Mouse (Mus musculus): ENCODE results near the gene Comp.

Comp gene

DNA sequence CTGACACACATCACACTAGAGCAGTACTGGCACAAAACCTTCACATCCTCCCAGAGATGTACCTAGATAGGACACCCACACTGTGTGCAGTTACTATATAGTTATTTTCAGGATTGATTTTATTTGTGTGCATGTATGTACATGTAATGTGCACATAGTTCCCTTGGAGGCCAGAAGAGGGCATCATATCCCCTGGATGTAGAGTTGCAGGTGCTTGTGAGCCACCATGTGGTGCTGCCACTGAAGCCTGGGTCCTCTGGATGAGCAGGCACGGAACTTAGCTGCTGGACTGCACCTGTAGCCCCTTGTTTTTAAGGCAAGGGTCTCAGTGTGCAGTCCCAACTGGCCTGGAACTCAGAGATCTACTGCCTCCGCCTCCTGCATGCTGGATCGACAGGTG is 30.9 kb downstream of the Comp start:
- no peak for DNase-seq

DNA sequence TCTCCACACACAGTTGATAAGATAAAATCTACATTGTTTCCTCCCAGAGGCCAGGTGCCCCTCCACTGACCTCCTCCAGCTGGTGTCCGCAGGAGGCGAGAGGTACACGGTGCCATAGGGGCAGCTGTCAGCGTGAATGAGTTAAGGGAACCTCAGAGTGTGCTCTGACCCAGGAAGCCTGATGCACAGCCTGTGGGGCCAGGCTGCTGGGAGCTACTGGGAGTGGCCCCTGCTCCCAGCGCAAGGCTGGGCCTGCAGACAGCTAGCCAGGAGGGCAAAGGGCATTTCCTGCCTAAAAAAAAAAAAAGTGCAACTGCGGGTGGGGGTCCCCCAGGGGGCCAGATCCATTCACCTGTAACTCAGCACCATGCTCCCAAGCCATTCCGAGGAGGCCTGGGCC is 31.8 kb downstream of the Comp start:
- DNase-seq: no peak

DNA sequence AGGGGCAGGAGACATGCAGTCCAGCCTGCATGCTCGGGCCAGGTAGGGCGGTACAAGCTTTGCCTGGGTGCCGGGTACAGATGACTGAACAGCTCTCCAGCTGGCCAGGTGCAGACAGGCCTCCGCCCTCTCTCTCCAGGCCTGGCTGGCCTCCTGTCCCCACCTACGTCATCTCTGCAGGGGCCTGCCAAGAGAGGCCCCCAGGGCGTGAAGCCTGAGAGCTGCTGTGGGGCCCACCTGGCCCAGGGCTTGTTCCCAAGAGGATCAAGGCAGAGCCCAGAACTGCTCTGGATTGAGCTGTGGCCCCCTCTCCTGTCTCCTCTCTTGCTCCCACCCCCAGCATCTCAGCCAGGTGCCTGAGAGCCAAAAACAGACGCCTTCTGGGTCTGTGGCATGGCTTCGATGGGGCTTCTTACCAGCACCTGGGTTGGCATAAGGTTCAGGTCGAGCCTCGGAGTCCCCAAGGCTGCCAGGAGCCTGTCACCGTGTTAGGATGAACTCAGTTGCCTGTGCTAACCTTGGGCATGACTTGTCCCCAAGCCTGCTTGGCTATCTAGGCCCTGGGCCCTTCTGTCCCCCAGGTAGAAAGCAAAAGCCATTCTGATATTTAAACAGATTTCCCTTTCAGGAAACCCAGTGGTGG is 33.2 kb downstream of the Comp start:
- no peak for DNase-seq

DNA sequence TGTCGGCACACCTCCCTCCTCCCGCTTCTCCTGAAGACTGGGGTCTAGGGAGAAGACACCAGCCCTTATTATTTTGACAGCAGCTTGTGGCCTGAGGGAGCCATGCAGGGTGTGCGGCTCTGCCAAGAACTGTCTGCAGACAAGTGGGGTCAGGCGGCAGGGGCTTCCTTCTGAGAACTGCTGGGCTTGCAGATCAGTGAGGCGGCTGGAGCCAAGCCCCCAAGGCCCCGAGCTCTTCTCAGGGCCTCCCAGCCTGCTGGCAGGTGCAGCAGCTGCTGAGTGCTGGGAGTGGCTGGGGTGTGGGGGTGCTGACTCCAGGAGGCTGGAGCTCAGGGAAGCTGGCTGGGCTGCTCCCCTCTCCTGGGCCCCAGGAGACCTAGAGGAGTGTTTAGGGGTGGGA is 34.9 kb downstream of the Comp start:
- no peak for DNase-seq

DNA sequence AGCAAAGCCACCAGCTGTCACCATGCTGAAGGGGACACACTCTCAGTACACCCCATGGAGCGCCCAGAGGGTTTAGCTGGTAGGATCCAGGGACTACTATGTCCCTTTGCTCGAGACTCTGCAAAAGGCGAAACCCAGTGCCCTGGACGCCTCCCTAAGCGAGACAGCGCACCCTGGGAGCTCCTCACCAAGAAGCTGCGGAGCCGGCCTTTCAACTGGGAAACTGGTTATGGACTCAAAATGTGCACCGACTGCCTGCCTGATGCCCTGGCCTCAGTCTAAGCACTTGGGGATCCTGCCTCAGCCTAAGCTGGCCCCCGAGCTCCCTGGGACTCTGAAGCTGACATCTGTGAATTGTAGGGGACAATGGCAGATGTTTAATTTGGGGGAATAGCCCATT is 35.7 kb downstream of the Comp start:
- DNase-seq: no peak

DNA sequence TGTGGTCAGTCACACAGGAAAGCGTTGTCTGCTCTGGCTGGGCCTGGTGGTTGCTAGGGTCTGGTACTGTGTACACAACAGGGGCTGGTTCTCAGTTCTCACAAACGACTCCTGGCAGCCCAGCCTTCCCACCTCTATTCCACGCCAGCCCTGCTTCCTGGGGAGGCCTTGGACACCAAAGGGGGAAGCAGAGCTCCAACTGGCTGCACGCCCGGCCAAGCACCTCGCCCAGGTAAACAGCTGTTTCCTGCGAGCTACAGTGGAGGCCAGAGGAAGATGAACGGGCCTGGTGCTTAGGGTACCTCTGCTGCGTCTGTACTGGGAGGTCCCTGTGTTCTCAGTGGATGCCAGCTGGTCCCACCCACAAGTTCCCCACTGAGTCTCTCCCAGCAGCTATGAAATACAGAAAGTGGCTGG is 36.1 kb downstream of the Comp start:
- peak; percentile 60 for DNase-seq

DNA sequence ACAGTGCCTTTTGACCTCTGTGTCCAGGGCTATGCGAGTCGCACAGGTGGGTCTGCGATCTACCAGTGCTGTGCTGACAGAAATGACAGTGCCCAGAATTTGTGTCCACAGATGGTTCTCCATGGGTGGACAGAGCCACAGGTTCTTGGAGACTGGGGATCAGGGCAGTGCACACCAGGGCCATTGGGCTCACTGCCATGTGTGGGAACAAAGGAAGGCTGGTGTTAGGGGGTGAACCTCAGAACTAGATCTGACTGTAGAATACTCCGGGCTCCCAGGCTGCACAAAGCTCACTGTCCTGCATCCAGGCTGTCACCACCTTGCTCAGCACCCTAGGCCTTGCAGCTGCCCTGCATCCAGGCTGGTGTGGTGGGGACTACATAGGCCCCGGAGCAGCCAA is 36.9 kb downstream of the Comp start:
- no peak for DNase-seq

DNA sequence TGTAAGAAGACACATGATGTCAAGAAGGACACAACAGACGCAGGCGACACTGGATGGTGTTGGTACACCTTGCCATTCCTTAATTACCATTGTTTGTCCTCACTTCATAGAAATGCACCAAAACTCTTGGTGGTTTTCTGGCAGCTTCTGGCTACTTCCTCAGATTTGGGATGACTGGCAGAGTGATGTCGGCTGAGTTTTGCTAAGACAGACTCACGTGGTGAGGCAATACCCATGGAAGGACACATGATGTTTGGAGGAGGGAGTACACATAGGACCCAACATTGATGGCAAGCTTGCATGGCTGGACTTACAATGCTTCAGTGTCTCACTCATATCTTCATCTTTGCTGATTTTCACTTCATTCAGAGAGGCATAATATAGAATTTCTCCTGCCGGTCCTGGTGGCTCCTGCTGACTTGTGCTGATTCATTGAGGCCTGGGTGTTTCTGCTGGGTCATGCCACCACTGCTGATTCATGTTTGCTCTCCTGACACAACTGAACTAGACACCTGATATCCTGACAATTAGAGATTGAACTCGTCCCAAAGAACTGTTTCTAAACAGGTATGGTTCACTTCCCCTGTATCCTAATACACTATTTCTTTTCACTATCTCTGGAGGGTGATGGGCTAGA is 41.1 kb downstream of the Comp start:
- no peak for DNase-seq

DNA sequence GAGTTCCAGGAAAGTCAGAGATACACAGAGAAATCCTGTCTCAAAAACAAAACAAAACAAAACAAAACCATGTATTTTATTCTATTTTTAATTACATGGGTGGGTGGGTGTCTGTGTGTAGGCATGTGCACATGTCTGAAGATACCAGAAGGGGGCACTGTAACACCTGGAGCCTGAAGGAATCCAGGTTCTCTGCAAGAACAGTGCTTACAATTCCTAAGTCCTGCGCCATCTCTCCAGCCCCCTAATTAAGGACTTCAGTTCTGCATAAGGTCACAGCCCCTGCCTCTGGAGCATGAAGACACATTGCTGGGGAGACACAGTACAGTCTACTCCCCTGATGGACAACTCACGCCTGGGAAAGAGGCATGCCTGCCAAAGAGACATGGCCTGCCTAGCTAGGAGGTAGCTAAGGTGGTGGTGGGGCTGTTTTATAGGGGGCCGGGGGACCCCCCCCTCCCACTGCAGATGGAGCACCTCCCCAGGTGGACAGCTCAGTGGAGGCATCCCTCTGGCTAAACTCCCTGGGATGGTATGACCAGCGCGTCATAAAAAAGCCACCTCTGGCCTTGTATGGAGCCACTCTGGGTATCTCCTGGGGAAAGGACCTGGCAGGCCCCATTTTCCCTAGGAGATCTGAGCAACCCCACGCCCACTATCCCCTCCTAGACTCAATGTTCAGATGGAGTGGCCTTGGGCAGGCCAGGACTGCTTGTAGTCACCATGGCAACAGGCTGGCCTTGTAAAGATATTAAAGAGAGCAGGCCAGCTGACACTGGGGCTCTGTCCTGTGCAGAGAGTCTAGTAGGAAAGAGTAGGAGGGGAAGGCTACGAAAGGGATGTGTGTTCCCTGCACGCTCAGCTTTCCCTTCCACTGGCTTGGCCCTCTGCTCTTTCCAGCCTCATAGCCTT is 42.4 kb downstream of the Comp start:
- DNase-seq: peak; percentile 34

DNA sequence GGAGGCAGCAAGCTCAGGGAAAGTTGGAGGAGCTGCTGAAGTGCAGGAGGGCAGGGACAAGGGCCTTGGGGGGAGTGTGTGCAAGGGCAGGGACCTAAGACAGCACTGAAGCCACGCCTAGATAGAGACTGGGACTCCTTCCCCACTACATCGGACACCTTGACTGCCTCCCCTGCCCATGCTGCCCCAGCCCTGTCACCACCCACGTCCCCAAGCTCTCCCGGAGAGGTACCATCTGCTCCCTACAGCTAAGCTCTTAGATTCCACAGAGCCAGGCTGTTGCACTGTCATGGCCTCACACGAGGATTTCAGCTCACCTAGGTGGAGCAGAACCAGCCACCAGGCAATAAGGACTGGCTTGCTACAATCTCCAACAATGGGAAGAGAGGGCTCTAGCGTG is 43.6 kb downstream of the Comp start:
- no peak for DNase-seq

DNA sequence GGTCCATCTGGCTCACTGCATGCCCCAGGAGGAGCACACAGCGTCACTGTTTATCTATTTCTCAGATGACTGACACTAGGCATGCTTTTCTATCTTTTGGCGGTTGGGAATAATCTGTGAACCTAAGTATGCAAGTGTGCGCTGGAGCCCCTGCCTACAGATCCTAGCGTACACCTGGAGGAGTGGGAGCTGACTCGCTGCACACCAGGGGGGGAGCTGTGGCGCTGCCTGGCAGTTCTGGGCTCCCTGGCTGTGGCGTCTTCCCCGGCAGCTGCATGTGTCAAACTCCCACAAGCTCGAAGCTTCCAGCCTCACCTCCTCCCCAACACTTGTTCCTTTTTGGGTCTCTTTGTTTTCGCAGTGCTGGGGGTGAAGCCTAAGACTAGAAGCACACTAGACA is 44.6 kb downstream of the Comp start:
- DNase-seq: no peak

DNA sequence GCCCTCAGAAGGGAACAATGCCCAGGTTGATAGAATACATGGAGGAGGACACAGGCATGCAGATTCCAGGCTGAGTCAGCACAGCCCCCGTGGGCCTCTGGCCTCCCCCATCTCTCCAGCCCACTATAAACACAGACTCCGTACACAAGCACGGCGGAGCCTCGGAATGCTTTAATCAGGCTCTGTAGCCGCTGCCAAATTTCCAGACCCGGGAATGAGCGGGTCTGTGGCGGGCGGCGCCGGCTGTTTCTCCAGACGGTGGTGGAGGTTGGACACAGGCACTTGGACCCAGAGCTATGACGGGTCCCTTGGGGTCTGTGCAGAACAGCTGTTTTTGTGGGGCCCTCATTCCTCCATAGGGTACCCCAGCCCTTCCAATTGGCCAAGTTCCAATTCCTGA is 45.6 kb downstream of the Comp start:
- peak; percentile 44 for DNase-seq

DNA sequence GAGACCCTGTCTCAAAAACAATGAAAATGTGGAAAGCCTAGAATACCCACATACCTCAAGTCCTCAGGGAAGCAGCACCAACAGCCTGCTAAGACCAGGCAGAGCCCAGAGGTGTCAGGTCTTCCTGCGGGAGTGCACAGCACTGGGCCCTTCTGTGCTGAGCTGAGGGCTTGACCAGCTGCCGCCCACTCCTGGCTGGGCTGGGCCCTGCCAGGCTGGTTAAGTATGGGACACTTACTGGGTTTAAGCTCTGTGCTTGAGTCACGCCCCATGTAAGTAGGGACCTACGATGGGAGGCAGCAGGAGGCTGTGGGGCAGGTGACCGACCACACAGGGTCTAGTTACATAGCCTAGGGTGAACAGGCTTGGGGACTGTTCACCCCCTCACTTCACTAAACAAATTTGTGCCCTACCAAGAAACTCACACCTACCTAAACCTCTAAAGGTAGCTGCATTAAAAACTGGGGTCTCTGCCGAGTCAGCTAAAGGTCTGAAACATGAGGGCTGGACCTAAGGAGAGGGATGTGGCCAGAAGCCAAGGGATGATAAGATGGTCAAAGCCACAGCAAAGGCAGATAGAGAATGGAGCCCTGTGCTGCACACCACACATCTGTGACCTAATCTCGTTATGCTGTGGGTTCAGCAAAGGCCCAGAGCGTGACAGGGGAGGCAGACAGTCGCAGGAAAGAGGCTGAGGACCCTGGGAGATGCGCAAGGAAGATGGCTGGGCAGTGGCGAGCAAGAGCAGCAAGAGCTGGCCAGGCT is 46.7 kb downstream of the Comp start:
- no peak for DNase-seq

DNA sequence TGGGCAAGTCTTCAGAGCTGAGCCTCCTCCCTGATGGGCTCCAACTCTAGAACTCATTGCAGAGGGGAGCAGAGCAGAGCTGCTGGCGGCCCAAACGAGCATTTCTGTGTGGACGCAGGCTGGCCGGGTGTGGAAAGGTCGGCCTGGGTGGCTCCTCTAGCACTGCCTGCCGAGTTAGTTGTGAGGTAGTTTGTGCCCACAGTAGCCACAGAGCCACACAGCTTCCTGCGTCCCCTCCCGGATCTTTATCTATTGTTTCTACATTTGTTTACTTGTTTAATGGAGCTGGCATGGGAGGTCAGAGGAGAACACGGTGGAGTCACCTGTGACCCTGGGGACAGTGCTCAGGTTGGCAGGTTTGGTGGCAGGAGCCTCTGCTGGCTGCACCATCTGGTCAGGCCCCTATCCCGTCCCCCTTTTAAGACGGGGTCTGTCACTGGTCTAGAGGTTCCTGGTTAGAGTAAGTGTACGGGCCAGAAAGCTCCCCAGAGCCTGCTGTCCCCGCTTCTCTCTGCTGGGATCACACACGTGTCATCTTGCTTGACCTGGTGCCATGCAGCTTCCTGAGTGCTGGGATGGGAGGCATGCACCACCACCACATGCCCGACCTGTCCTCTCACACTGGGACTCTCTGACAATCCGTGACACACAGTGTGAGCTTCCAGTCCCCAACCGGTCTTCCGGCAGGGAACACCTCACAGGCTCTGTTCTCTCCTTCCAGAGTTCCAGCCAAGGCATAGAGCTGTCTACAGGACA is 48.2 kb downstream of the Comp start:
- DNase-seq: no peak

DNA sequence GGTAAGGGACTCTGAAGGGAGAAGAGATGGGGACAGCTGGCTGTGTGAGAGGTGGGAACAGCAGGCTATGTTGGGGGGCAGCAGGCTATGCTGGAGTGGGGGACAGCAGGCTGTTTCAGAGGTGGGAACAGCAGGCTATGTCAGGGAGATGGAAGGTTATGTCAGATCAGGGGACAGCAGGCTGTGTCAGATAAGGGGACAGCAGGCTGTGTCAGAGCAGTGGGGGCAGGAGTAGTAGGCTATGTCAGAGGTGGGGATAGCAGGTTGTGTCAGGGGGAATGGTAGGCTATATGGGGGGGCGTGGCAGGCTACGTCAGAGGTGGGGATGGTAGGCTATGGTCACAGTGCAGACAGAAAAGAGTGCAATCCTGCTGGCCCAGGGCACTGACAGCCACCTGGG is 49.4 kb downstream of the Comp start:
- no peak for DNase-seq

DNA sequence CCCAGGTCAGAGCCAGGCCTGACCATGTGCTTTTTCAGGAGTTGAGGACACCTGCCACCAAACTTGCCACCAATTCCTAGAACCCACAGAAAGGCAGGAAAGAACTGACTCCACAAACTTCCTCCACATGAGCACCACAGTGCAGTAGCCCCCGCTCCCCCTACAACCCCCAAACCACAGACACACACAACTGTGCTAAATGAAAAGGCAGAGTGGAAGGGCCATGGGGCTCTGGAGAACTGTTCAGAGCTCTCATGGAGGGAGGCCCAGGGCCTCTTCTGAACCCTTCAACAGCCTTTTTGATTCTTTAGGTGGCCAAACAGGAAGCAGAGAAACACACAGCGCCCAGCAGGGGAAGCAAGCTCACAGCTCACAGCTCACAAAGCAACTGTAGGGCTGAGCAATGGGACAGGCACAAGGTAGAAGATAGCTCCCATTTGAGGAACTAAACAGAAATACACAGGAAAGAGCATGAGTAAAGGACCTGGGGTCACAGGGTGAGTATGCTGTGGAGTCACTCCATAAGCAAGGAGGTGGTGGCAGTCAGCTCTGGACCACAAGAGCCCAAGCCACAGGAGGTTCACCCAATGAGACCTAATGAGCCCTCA is 53.0 kb downstream of the Comp start:
- DNase-seq: no peak

DNA sequence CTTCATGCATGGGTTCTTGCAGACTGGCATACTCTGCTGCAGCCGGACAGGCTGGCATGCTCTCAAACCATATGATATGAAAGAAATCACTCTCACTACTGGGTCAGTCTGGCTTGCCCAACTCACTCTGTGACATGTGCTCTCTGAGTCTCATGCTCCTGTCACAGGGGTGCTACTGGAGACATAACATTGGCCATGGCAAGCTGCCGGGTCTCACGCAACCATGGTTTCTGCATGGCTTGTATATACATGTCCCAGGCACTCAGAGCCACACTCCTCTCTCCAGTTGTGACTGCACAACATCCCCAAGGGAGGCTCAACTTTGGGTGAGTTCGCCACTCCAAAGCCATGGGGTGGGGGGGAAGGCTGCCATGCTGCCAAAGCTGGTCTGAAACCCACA is 57.9 kb downstream of the Comp start:
- DNase-seq: no peak

All from lung, postnatal 14 days (tissue).